Mouse (Mus musculus): ENCODE results near the gene Prcd.
A peak's percentile ranks its signal among the peaks of the same experiment; 100 is the strongest.
"Not testable (repeated sequence)": the region's sequence is repeated elsewhere in the genome, so short reads cannot be mapped to it uniquely, and the experiment has no call there.

Gene Prcd

GRCm38 (mm10) chr11:116626299-116627071 is 26.8 kb upstream of the Prcd start, which contains the start of gene Rhbdf2:
Gene Rhbdf2 (minus strand): TSS chr11:116627019.
- no peak for DNase-seq (ENCODE audit: low spot score in 2 of 2)

DNA sequence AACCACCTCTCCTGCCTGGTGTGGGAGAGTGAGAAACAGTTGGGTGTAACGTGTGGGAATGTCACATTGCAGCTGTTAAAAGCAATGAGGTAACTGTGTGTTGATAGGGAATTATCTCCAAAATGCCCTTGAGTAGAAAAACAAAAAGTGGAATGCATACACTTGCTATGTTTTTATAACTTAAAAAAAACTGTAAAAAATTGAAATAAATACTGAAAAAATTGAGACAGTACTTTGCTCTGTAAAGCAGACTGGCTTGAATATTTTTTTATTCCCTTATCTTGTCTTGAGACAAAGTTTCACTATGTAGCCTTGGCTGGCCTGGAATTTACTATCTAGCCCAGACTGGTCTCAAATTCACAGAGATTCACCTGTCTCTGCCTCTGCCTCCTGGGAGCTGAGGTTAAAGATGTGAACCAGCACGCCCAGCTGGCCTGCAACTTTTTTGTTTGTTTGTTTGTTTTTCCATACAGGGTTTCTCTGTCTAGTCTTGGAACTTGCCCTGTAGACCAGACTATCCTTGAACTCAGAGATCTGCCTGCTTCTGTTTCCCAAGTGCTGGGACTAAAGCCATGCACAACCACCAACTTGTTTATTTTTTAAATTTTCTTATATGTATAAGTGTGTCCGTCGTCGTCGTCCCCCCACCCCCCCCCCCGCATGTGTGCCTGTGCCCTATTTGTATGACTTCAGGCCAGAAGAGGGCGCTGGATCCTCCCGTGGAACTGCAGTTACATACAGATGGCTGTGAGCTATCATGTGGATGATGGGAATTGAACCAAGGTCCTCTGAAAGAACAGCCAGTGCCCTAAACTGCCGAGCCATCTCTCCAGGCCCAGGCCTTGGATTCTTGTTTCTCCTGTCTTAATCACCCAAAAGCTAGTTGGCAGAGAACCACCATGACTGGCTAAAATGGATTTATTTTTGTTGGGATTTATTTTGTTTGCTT is 26.0 kb upstream of the Prcd start:
- DNase-seq (ENCODE audit: low spot score in 2 of 2), result peak; percentile 34 to 78

GRCm38 (mm10) chr11:116628712-116629111 is 24.6 kb upstream of the Prcd start:
- peak; percentile 88 to 91 for DNase-seq (ENCODE audit: low spot score in 2 of 2)

DNA sequence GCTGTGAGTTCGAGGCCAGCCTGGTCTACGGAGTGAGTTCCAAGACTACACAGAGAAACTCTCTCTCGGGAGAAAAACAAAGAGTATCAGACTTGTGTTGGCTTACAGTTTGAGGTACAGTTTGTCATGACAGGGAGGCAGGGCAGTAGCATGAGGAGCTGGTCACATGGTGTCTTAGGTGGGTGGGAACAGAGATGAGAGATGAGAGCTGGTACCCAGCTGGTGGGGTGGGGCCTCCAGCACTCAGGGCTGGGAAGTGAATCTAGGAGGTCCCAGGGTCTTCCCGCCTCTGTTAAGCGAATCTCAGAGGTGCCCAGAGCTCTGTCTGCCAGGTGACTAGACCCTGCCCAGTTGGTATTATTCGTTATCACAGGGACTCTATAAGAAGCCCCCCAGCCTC is 23.9 kb upstream of the Prcd start:
- no peak for DNase-seq (ENCODE audit: low spot score in 2 of 2)

DNA sequence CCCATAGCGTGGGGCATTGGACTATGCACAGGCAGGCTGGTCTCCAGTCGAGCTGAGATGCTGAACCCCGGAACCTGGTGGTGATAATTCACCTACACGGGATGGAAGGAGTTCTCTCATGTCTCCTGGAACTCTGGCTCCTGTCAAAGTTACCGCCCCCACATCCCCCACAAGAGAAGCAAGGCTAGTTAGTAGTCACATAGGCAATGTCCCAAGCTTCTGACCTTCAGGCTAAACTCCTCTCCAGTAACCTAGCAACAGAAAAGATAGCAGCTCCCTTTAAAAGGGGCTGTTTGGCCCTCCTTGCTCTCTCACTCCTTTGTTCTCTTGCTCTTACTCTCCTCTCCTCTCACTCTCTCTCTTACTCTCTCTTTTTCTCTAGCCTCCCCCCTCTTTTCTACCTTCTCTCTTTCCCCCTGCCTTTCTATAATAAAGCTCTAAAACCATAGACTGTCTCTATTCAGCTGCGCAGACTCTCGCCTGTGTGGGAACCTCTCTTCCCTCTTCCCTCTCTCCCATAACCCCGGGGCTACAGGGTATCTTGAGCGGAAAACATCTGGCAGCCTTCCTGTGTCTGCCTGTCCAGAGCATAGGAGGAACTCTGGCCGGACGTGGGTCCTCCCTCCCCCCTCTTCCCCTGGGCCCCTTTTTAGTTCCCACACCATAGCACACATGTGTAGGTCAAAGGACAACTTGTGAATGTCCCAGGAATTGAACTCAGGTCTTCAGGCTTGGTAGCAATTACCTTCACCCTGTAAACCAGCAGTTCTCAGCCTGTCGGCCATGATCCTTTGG is 23.0 kb upstream of the Prcd start:
- DNase-seq (ENCODE audit: low spot score in 2 of 2), result no peak

DNA sequence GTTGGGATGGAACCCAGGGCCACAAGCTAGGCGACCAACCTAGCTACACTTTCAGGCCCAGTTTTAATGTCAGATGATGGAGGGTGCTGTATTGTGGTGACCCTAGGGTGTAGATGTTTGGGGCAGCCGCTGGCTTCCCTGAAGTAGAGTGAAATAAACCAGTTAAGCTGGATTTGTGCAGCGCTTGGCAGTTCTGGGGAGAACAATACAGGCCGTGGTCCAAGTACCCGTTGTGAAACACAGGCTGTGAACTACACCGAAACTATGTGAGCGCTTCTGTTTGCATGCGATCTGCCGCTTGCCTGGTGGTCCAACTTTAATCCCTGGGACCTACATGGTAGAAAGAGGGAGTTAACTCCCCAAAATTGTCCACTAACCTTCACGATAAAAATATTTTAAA is 20.4 kb upstream of the Prcd start:
- DNase-seq (ENCODE audit: low spot score in 2 of 2), result no peak

GRCm38 (mm10) chr11:116636607-116637006 is 16.7 kb upstream of the Prcd start:
- not testable (repeated sequence) for DNase-seq (ENCODE audit: low spot score in 2 of 2)

- peak in 1 of 2 experiments; percentile 74 for DNase-seq (ENCODE audit: low spot score in 2 of 2)
Observed at GRCm38 (mm10) chr11:116641168-116641567, 12.2 kb upstream of the Prcd start.

DNA sequence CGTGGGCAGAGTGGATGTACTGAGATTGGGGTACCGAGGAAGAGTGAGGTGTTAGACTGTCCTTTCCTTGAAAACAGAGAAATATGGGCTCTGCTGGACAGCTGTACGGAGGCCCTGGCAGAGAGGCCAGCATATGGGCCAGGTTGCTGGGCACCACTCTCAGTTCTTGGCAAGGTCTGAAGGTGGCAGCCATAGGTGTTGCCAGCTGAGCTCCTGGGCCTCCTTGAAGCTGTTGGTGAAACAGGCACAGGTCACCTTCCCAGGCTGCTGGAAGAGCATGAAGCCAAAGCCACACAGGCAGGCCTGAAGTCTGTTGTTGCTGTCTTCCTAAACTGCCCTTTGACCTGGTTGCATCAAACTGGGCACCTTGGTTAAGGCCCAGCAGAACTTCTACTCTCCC is 11.6 kb upstream of the Prcd start:
- DNase-seq (ENCODE audit: low spot score in 2 of 2), result no peak

DNA sequence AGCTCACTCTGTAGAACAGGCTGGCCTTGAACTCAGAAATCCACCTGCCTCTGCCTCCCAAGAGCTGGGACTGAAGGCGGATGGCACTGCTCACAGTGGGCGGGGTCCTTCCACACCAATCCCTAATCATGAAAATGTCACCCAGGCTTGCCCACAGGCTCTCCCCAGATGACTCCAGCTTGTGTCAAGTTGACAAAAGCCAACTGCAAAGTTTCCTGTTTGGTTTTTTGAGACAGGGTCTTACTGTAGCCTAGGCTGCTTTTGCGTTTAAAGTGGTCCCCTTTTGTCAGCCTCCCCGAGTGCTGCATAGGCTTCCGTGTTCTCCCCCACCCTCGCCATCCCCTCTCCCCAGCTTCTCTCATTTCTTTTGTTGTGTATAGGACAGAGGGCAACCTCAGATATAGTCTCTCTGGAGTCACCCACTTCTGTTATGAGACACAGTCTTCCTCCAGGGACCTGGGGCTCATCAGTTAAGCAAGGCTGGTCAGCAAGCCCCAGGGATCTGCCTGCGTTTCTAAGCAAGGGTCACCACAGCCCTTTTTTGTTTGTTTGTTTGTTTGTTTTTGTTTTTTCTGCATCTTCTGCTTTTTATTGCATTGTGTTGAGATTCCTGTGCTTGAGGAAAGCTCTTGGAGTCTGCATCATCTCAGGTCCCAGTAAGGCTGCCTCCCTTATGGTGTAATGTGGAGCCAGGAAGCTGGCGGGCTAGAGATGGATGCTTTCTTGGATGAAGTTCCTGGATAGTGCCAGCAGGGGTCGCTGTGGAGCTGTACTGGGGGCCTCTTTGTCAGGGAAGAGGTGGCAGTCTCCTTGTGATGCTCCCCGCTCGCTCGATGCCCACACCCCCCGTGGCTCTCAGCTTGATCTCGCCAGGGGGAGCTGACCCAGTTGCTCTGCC is 10.4 kb upstream of the Prcd start:
- DNase-seq (ENCODE audit: low spot score in 2 of 2), result peak; percentile 81 to 89

DNA sequence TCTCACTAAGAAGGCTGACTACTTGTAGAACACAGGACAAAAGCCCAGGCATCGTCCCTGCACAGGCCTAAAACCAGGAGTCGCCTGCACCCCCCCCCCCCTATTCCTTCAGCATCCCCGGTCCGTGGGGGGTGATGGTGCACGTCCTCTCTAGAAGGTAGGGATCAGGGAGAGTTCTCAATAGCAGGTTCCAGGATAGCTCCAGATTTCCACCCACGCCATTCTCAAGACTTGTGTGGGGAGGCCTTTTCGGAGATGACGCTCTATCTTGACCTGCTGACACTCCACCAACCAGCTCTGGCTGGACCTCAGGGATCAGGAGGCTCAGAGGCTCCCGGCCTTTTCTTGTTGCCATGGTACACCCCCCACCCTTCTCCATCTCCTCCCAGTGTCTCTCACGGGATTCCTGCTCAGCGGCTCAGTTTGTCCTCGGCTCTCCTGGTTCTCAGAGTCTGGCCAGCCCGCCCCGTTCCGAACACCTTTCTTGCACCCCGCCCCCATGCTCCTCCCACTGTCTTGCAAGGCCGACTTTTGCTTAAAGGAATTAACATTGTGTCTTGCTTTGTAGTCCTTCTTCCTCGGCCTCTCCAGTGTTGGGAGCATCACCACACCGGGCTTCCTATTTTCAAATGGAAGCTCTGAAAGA is 9.6 kb upstream of the Prcd start:
- no peak for DNase-seq (ENCODE audit: low spot score in 2 of 2)

- DNase-seq (ENCODE audit: low spot score in 2 of 2), result no peak
Observed at GRCm38 (mm10) chr11:116644225-116645112, 8.9 kb upstream of the Prcd start.

DNA sequence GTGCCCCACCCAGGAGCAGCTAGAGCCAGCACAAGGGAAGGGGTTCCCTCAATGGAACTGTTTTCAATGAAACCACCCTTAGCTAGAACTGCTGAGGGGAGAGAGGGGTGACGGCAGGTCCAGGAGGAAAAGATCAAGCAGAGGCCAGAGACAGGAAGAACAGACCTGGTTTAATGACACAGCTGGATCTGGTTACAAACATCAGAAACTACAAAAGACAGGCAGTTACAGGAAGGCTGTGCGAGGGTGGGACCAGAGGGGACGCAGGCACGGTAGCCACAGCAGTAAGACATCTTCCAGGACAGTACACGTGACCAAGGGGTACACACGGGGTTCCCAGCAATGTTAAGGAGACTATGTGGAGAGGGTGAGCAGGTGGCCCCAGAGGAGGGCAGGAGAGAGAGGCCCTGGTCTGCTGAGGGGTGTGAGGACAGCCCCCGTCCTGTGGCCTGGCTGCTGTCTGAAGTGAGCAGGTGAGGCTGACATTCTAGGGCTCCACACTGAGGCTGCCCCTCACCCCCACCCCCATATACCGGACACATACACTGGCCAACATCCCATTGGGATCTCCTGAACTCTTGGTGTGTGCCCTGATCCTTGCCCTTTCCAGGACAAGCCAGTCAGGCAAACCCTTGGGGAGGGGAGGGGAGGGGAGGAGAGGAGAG is 7.8 kb upstream of the Prcd start:
- DNase-seq (ENCODE audit: low spot score in 2 of 2), result no peak

DNA sequence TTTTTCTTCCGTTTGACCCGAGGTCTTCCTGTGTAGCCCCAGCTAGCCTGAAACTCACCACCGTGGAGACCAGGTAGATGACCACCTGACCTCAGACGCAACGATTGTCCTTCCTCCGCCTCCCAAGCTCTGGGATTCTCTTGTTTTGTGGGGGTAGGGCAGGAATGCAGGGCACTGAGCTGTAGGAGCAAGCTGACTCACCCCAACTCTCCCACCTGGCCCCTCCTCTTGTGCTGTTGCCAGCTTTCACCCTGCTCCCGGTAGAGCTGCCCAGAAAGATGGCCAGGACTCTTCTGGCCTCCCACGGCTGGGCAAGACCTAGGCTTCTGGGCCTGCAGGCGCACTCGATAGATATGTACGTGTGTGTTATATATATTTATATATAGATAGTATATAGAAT is 7.2 kb upstream of the Prcd start:
- DNase-seq (ENCODE audit: low spot score in 2 of 2), result no peak

GRCm38 (mm10) chr11:116646771-116647170 is 6.6 kb upstream of the Prcd start:
- no peak for DNase-seq (ENCODE audit: low spot score in 2 of 2)

- no peak for DNase-seq (ENCODE audit: low spot score in 2 of 2)
Observed at GRCm38 (mm10) chr11:116647340-116647991, 5.9 kb upstream of the Prcd start.

DNA sequence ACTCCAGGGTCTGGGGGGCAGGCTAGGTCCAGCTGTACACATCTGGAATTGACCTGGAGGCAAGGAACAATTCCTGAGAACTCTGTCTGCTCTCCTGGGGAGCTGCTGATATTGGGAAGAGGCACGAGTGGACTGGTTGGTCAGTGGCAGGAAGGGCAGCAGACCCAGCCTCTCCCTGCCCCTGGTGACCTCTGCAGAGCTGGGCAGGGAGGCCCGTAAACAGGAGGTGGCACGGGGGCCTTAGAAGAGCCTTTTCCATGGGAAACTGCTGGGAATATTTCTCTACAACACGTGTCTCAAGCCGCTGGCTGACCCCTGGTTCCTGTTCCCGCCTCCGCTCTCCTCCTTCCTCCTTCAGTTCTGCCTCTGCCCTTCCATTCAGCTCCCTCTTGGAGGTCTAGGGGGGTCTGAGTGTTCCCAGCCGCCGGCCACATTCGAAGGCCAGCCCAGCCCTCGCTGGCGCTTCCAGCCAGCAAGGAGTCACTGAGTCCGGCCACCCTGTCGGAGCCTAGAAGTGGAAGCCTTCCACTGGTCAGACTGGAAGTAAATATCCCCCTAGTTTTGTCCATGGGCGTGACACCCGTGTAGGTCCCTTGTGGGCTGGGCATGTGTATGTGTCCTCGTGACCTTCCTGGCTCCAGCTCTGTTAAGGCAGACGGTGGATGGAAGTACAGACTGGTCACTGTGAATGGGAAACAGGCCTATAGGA is 5.0 kb upstream of the Prcd start:
- DNase-seq (ENCODE audit: low spot score in 2 of 2), result no peak

DNA sequence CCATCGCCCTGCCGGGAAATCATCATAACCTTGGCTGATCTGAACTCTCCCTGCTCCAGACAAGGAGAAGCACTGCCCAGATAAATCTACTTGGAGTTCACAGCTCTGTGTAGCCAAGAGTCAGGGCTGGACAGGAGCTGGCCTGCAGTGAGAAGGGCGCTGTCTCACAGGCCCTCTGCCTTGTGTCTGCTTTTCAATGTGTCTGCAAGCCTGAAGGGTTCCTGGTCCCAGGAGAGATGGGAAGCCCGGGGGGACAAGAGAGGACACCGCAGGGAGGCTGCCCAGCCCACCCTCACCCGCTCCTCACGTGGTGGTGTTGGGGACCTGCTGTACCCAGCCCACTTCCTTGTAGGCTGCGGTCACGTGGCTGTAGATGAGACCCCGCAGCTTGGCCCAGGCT is 4.4 kb upstream of the Prcd start:
- no peak for DNase-seq (ENCODE audit: low spot score in 2 of 2)
